Mouse (Mus musculus) lung, postnatal 0 days (tissue): Measurements from ENCODE around the gene Drc1.

Experiments
- CTCF ChIP-seq: IDR thresholded peaks from 2 replicates; pipeline ENCODE4 v1.5.1; 2016; ENCODE audit warnings: antibody characterized with exemption, mild to moderate bottlenecking
- EP300 ChIP-seq: IDR thresholded peaks from 2 replicates; pipeline ENCODE4 v1.6.1; 2016; ENCODE audit warnings: antibody characterized with exemption, mild to moderate bottlenecking, control low read depth

DNA sequence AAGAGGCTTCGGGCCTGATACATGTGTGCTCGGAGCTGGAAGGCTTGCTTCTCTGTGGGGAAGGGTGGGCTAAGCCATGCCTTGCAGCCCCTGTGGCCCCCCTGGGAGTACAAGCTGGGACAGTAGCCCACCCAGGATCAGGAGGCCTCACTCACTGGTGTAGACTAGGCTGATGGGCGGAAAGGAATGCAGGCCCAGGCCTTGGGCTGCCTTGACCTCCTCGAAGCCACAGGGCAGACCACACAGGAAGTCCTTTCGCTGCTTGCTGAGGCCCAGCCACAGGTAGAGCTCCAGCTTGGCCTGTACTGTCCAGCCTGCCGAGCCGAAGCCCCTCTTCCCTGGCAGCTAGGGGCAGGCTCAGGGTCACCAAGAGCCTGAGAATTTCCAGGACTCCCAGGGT lies 101.7 kb downstream of the Drc1 start:
- TF ChIP-seq EP300 = no peak
- TF ChIP-seq CTCF = no peak
